Mouse (Mus musculus) heart, embryonic 14.5 days (tissue): ENCODE results near the gene Ap2b1. TPM values are rescaled to one million over a fixed set of nuclear protein-coding genes. Genes with fewer than 3 reads are reported as not detected.

Source experiments
- ATAC-seq: fragments of 200-750 bp; cut with Nextera tagmentation; 2 replicates; pipeline ENCODE4 v1.8.0; 2017; ENCODE audit warnings: low read depth, moderate TSS enrichment; ENCODE audit not compliant: insufficient number of reproducible peaks, insufficient read depth, low FRiP score
- H3K27ac ChIP-seq, 2 experiments: fragments of 200-500 bp in 1 of 2; fragments of 300-500 bp in 1 of 2; sonication (generic) in 1 of 2; replicated peaks in 1 of 2; 2 replicates each; pipeline ENCODE4 v1.5.1; 2012 to 2014; ENCODE audit warnings: low read depth in 2 of 2, low read length in 2 of 2, control low read depth in 1 of 2, mild to moderate bottlenecking in 1 of 2, mixed read lengths in 1 of 2; ENCODE audit not compliant: control insufficient read depth in 1 of 2, insufficient read depth in 1 of 2
- H3K27me3 ChIP-seq: fragments of 300-500 bp; sonication (generic); 2 replicates; pipeline ENCODE4 v1.6.1; 2014; ENCODE audit warnings: mild to moderate bottlenecking, low read length, control low read depth; ENCODE audit not compliant: control insufficient read depth, insufficient read depth
- H3K36me3 ChIP-seq: fragments of 300-500 bp; sonication (generic); 2 replicates; pipeline ENCODE4 v1.6.1; 2014; ENCODE audit warnings: mild to moderate bottlenecking, control low read depth, low read length, mixed read lengths; ENCODE audit not compliant: control insufficient read depth, insufficient read depth
- H3K4me1 ChIP-seq, 2 experiments: fragments of 200-500 bp in 1 of 2; fragments of 300-500 bp in 1 of 2; sonication (generic) in 1 of 2; 2 replicates each; pipeline ENCODE4 v1.6.1; 2012 to 2014; ENCODE audit warnings: low read length in 2 of 2, control low read depth in 1 of 2, mixed read lengths in 1 of 2; ENCODE audit not compliant: control insufficient read depth in 2 of 2, insufficient read depth in 2 of 2
- H3K4me2 ChIP-seq: fragments of 300-500 bp; sonication (generic); 2 replicates; pipeline ENCODE4 v1.6.1; 2014; ENCODE audit warnings: mild to moderate bottlenecking, low read length
- H3K4me3 ChIP-seq, 2 experiments: fragments of 200-500 bp in 1 of 2; fragments of 300-500 bp in 1 of 2; sonication (generic) in 1 of 2; 2 replicates each; pipeline ENCODE4 v1.5.1; 2012 to 2014; ENCODE audit warnings: low read length in 2 of 2, mild to moderate bottlenecking in 2 of 2, control low read depth in 1 of 2, low read depth in 1 of 2, moderate library complexity in 1 of 2; ENCODE audit not compliant: control insufficient read depth in 1 of 2, insufficient read depth in 1 of 2
- H3K9ac ChIP-seq: fragments of 300-500 bp; sonication (generic); 2 replicates; pipeline ENCODE4 v1.6.1; 2014; ENCODE audit warnings: mild to moderate bottlenecking, low read length
- H3K9me3 ChIP-seq: fragments of 300-500 bp; sonication (generic); 2 replicates; pipeline ENCODE4 v1.6.1; 2016; ENCODE audit warnings: low read length, control low read depth; ENCODE audit not compliant: control insufficient read depth
- WGBS: fragments of 180-500 bp; shearing (Covaris S2); extraction: QIAGEN DNeasy Blood & Tissue Kit; methylation state at CpG from one replicate; pipeline ENCODE4 v1.1.7; 2014; 5-methylcytosine and 5-hydroxymethylcytosine counted together
- polyA plus RNA-seq: library from polyadenylated mRNA; unstranded; fragments of >200 nt; fragmentation: Nextera tagmentation; extraction: Ambion mirVana; gene quantifications from 2 replicates; pipeline ENCODE4 v1.2.1, GENCODE M21; 2014

The Ap2b1 gene
- polyA plus RNA-seq, 1 experiment from 2014 or later, result 46.5 TPM

GRCm38 (mm10) chr11:83302124-83302523, 3.3 kb downstream of the Ap2b1 start:
- H3K36me3 ChIP-seq, result peaks cover 5% of the 10 kb centered on the region; the same call in 1 of the 2 replicates
- no peaks in the 10 kb centered on the region for H3K9me3 ChIP-seq
- 9% methylated on average over 10 of the region's 10 CpGs for WGBS
- H3K4me3 ChIP-seq, result peak overlapping the region; percentile 62 to 69
- peak overlapping the region; percentile 88 for H3K4me2 ChIP-seq
- H3K27ac ChIP-seq, result peak overlapping the region; percentile 73 to 81
- no peak for ATAC-seq
- H3K27me3 ChIP-seq, result no peaks in the 10 kb centered on the region
- peaks cover 4 to 29% of the 10 kb centered on the region in 2 experiments for H3K4me1 ChIP-seq
- peak overlapping the region; percentile 76 for H3K9ac ChIP-seq

- Histone ChIP-seq H3K4me2 (peak within 1 kb of the TSS; percentile 88), H3K36me3 (no peaks in the 10 kb centered on the region), H3K27ac (peak within 1 kb of the TSS; percentile 81 to 83), H3K27me3 (no peaks in the 10 kb centered on the region), H3K4me3 (peak within 1 kb of the TSS; percentile 62 to 69), H3K4me1 (peaks cover 4 to 25% of the 10 kb centered on the region in 2 experiments), H3K9ac (peak within 1 kb of the TSS; percentile 76), H3K9me3 (no peaks in the 10 kb centered on the region)
- peak; percentile 69 for ATAC-seq
- under 1% methylated on average over 51 of the region's 51 CpGs for WGBS
These were observed 3.9 kb downstream of the Ap2b1 start, which contains the start of gene Pex12 for GRCm38 (mm10) chr11:83302526-83303251. Pex12 (minus strand) TSS chr11:83302586.

DNA sequence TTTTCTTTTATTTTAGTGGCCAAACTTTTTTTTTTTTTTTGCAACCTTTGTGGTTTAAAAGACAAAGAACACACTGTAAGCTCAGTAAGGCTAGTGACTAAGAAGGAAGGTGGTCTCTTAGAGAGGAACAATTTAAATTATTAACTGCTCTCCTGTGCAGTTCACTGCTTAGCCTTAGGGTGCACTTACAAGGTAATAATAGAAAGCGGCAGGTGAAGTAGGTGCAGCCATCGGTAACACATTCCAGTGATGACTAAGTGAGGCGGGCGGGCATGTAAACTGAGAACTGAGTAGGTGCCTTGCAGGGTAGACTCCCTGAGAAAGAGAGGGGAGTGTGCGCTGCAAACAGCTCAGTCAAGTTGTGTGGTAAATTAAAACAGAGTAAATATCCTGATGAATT, 4.9 kb downstream of the Ap2b1 start:
- no peaks in the 10 kb centered on the region for H3K9me3 ChIP-seq
- peak overlapping the region; percentile 76 for H3K9ac ChIP-seq
- peak overlapping the region; percentile 88 for H3K4me2 ChIP-seq
- peak overlapping the region; percentile 0 to 62; a peak in 3 of 4 replicates for H3K4me3 ChIP-seq
- WGBS, result 30% methylated on average over 5 of the region's 5 CpGs
- peaks cover 9% of the 10 kb centered on the region for H3K36me3 ChIP-seq
- no peak overlapping the region for H3K27ac ChIP-seq
- H3K27me3 ChIP-seq, result no peaks in the 10 kb centered on the region
- peaks cover 2 to 20% of the 10 kb centered on the region in 2 experiments for H3K4me1 ChIP-seq
- ATAC-seq, result no peak

DNA sequence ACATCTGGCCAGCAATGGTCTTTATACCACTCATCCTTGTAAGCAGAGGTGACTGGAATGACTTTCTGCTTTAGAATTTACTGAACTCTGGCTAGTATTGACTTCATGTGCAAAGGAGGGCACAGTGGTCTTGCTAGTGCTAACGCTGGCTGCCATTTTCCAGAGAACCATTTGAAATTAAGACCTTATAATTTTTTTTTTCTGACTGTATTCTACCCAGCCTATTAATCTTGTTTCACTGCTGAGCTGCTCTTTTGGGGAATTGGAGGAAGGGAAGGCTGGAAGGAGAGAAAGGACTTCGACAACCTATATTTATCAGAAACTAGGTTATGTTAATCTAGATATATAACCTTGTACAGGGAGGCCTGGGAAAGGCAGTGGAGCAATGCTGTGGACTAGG, 5.7 kb downstream of the Ap2b1 start:
- H3K36me3 ChIP-seq, result peaks cover 15% of the 10 kb centered on the region

DNA sequence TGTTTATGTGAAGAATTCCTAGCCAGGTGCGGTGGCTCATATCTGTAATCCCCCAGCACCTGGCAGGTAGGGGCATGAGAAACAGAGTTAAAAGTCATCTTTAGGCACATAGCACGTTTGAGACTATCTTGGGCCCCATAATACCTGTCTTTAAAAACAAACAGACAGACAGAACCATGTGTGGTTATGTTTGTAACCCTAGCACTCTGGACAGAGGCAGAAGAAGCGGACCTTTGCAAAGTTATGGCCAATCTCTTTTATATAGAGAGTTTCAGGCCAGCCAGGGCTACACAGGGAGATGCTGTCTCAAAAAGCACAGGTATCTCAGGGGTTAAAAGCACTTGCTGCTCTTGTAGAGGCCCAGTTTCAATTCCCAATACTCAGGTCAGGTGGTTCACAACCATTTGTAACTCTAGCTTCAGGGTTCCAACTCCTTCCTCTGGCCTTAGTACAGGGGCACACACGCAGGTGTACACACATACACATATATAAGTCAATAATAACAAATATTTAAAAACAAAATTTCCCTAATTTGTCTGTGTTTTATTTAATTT, 8.0 kb downstream of the Ap2b1 start:
- Histone ChIP-seq H3K9ac (no peak overlapping the region), H3K27me3 (no peaks in the 10 kb centered on the region), H3K27ac (no peak overlapping the region), H3K36me3 (peaks cover 23% of the 10 kb centered on the region), H3K4me3 (no peak overlapping the region), H3K4me2 (no peak overlapping the region), H3K4me1 (peaks cover 2 to 17% of the 10 kb centered on the region in 2 experiments), H3K9me3 (no peaks in the 10 kb centered on the region)
- ATAC-seq, result no peak
- 80% methylated on average over 4 of the region's 4 CpGs for WGBS

More for the DNA sequence above, 5.7 kb downstream of the Ap2b1 start:
- H3K9ac ChIP-seq, result no peak overlapping the region
- H3K4me1 ChIP-seq, result peaks cover 2 to 17% of the 10 kb centered on the region in 2 experiments
- no peak for ATAC-seq
- H3K27me3 ChIP-seq, result no peaks in the 10 kb centered on the region
- no peaks in the 10 kb centered on the region for H3K9me3 ChIP-seq
- H3K4me3 ChIP-seq, result no peak overlapping the region
- H3K4me2 ChIP-seq, result peak overlapping the region; percentile 88; the same call in 1 of the 2 replicates
- WGBS, result 86% methylated on average over 2 of the region's 2 CpGs
- H3K27ac ChIP-seq, result no peak overlapping the region

GRCm38 (mm10) chr11:83312471-83312870, 13.6 kb downstream of the Ap2b1 start:
- Histone ChIP-seq H3K36me3 (peaks cover 44% of the 10 kb centered on the region), H3K27ac (no peak overlapping the region), H3K9ac (no peak overlapping the region), H3K27me3 (no peaks in the 10 kb centered on the region), H3K4me1 (no peaks in the 10 kb centered on the region), H3K4me2 (no peak overlapping the region), H3K4me3 (no peak overlapping the region), H3K9me3 (no peaks in the 10 kb centered on the region)
- ATAC-seq, result no peak
- 87% methylated on average over 5 of the region's 5 CpGs for WGBS

- Histone ChIP-seq H3K9me3 (no peaks in the 10 kb centered on the region), H3K4me2 (no peak overlapping the region), H3K4me3 (no peak overlapping the region), H3K4me1 (no peaks in the 10 kb centered on the region), H3K9ac (no peak overlapping the region), H3K27ac (no peak overlapping the region), H3K27me3 (no peaks in the 10 kb centered on the region), H3K36me3 (peaks cover 66% of the 10 kb centered on the region)
- WGBS, result 69% methylated on average over 4 of the region's 4 CpGs
- ATAC-seq, result no peak
These were observed 20.2 kb downstream of the Ap2b1 start for GRCm38 (mm10) chr11:83319048-83319447.
